Mouse (Mus musculus) forebrain, embryonic 14.5 days (tissue): ENCODE results near the gene Tmem202. TPM values are rescaled to one million over a fixed set of nuclear protein-coding genes. Genes with fewer than 3 reads are reported as not detected.

Source experiments
- ATAC-seq: fragments of 200-750 bp; cut with Nextera tagmentation; 2 replicates; pipeline ENCODE4 v1.8.0; 2017; ENCODE audit warnings: mild to moderate bottlenecking, moderate library complexity
- DNase-seq: peaks from one replicate; pipeline ENCODE4 v3.0.0-alpha.2; 2015; ENCODE audit warnings: low spot score
- H3K27ac ChIP-seq: fragments of 300-500 bp; sonication (generic); 2 replicates; pipeline ENCODE4 v1.5.1; 2014; ENCODE audit warnings: low read depth, mild to moderate bottlenecking, control low read depth, low read length, moderate library complexity
- H3K27me3 ChIP-seq: fragments of 300-500 bp; sonication (generic); replicated peaks from 2 replicates; pipeline ENCODE4 v1.6.1; 2014; ENCODE audit warnings: low read length, control low read depth, mixed read lengths; ENCODE audit not compliant: control insufficient read depth, insufficient read depth
- H3K36me3 ChIP-seq: fragments of 300-500 bp; sonication (generic); 2 replicates; pipeline ENCODE4 v1.6.1; 2014; ENCODE audit warnings: low read length, control low read depth; ENCODE audit not compliant: control insufficient read depth, insufficient read depth
- H3K4me1 ChIP-seq: fragments of 300-500 bp; sonication (generic); 2 replicates; pipeline ENCODE4 v1.6.1; 2014; ENCODE audit warnings: antibody characterized with exemption, low read length, control low read depth; ENCODE audit not compliant: control insufficient read depth, insufficient read depth
- H3K4me2 ChIP-seq: fragments of 300-500 bp; sonication (generic); 2 replicates; pipeline ENCODE4 v1.6.1; 2014; ENCODE audit warnings: mild to moderate bottlenecking, control low read depth, low read length
- H3K4me3 ChIP-seq: fragments of 300-500 bp; sonication (generic); 2 replicates; pipeline ENCODE4 v1.5.1; 2014; ENCODE audit warnings: low read depth, low read length, control low read depth
- H3K9ac ChIP-seq: fragments of 300-500 bp; sonication (generic); 2 replicates; pipeline ENCODE4 v1.6.1; 2014; ENCODE audit warnings: mild to moderate bottlenecking, low read length, control low read depth, moderate library complexity
- H3K9me3 ChIP-seq: fragments of 300-500 bp; sonication (generic); replicated peaks from 2 replicates; pipeline ENCODE4 v1.6.1; 2016; ENCODE audit warnings: low read length, control low read depth, mixed read lengths; ENCODE audit not compliant: control insufficient read depth
- whole genome bisulfite sequencing: fragments of 180-500 bp; shearing (Covaris S2); extraction: QIAGEN DNeasy Blood & Tissue Kit; methylation state at CpG from one replicate; pipeline ENCODE4 v1.1.7; 2014; 5-methylcytosine and 5-hydroxymethylcytosine counted together
- polyA plus RNA-seq: library from polyadenylated mRNA; unstranded; fragments of >200 nt; fragmentation: Nextera tagmentation; extraction: Ambion mirVana; gene quantifications from 2 replicates; pipeline ENCODE4 v1.2.1, GENCODE M21; 2014

The Tmem202 gene
- polyA plus RNA-seq, 1 experiment from 2014 or later: 0.27 TPM

DNA sequence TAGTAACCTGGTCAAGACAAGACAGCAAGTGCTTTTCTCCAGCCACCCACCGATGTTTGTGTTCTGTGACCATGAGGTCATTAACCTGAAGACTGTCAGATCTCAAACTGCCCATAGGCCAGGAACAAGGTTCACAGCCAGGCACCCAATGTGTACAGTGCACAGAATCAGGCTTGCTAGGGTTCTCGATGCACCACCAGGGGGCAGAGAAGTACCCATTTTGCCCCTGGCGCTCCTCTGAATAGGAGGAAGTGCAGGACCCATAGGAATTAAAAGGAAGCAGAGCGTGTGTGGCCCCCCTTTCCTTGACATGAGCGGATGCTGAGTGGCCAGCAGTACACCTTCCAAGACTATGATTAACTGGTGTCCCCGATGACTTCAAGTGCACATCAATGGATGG, 27.5 kb upstream of the Tmem202 start:
- DNase-seq (peak; percentile 81), ATAC-seq (peak; percentile 61; the same call in 1 of the 2 replicates)
- Histone ChIP-seq H3K27me3 (no peaks in the 10 kb centered on the region), H3K27ac (no peak overlapping the region), H3K4me3 (no peak overlapping the region), H3K4me2 (no peak overlapping the region), H3K9ac (no peak overlapping the region), H3K4me1 (no peaks in the 10 kb centered on the region), H3K36me3 (peaks cover 31% of the 10 kb centered on the region), H3K9me3 (no peaks in the 10 kb centered on the region)
- WGBS: 37% methylated on average over 6 of the region's 6 CpGs

- Histone ChIP-seq H3K4me1 (no peaks in the 10 kb centered on the region), H3K4me3 (no peak overlapping the region), H3K27ac (no peak overlapping the region), H3K9ac (no peak overlapping the region), H3K4me2 (no peak overlapping the region), H3K9me3 (no peaks in the 10 kb centered on the region), H3K27me3 (no peaks in the 10 kb centered on the region), H3K36me3 (peaks cover 46% of the 10 kb centered on the region)
- DNase-seq (peak; percentile 67), ATAC-seq (no peak)
- 32% methylated on average over 4 of the region's 4 CpGs for WGBS
These were observed 26.0 kb upstream of the Tmem202 start for GRCm38 (mm10) chr9:59565600-59565999.

GRCm38 (mm10) chr9:59553719-59554118, 14.1 kb upstream of the Tmem202 start:
- 88% methylated on average over 4 of the region's 4 CpGs for WGBS
- H3K9me3 ChIP-seq: no peaks in the 10 kb centered on the region
- no peak overlapping the region for H3K9ac ChIP-seq
- H3K4me3 ChIP-seq: no peak overlapping the region
- H3K36me3 ChIP-seq: peaks cover 38% of the 10 kb centered on the region
- no peak for ATAC-seq
- H3K27ac ChIP-seq: no peak overlapping the region
- no peaks in the 10 kb centered on the region for H3K27me3 ChIP-seq
- H3K4me2 ChIP-seq: no peak overlapping the region
- H3K4me1 ChIP-seq: no peaks in the 10 kb centered on the region
- DNase-seq: no peak

DNA sequence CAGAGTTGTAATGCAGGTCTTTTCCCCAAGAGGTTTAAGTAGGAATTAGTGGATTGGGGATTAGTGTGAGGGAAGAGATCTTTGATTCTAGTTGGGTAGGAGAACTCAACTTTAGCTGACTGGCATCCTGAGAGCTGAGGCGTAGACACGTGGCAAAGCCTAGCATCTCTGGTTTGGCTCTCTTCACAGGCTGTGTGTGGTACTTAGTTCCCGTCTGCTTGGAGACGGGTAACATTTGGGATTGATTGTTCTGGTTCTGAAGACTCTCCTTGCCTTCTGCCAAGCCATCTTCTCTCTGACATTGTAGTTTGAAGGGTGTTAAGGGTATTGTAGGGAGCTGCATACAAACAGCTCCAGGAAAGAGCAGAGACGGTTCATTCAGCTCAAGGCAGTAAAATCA, 13.0 kb upstream of the Tmem202 start:
- Histone ChIP-seq H3K4me1 (no peaks in the 10 kb centered on the region), H3K9me3 (no peaks in the 10 kb centered on the region), H3K9ac (no peak overlapping the region), H3K36me3 (peaks cover 32% of the 10 kb centered on the region), H3K27ac (no peak overlapping the region), H3K4me3 (no peak overlapping the region), H3K4me2 (no peak overlapping the region), H3K27me3 (no peaks in the 10 kb centered on the region)
- WGBS: 86% methylated on average over 5 of the region's 5 CpGs
- ATAC-seq: no peak
- no peak for DNase-seq

- Histone ChIP-seq H3K36me3 (peaks cover 23% of the 10 kb centered on the region), H3K9ac (no peak overlapping the region), H3K4me1 (no peaks in the 10 kb centered on the region), H3K9me3 (no peaks in the 10 kb centered on the region), H3K4me2 (no peak overlapping the region), H3K4me3 (no peak overlapping the region), H3K27me3 (no peaks in the 10 kb centered on the region), H3K27ac (no peak overlapping the region)
- ATAC-seq (no peak), DNase-seq (no peak)
- WGBS: 86% methylated on average over 3 of the region's 3 CpGs
These were observed 12.0 kb upstream of the Tmem202 start for GRCm38 (mm10) chr9:59551620-59552031.

- no peak overlapping the region for H3K4me3 ChIP-seq
- no peaks in the 10 kb centered on the region for H3K9me3 ChIP-seq
- no peak overlapping the region for H3K27ac ChIP-seq
- no peak for DNase-seq
- H3K9ac ChIP-seq: no peak overlapping the region
- no peak overlapping the region for H3K4me2 ChIP-seq
- H3K4me1 ChIP-seq: no peaks in the 10 kb centered on the region
- no peaks in the 10 kb centered on the region for H3K27me3 ChIP-seq
- ATAC-seq: no peak
- WGBS: 87% methylated on average over 5 of the region's 5 CpGs
- H3K36me3 ChIP-seq: peaks cover 20% of the 10 kb centered on the region
These were observed 11.4 kb upstream of the Tmem202 start for GRCm38 (mm10) chr9:59551017-59551416.

GRCm38 (mm10) chr9:59550077-59550476, 10.4 kb upstream of the Tmem202 start:
- no peak overlapping the region for H3K4me3 ChIP-seq
- H3K9me3 ChIP-seq: no peaks in the 10 kb centered on the region
- peaks cover 14% of the 10 kb centered on the region for H3K36me3 ChIP-seq
- H3K27ac ChIP-seq: no peak overlapping the region
- ATAC-seq (no peak), DNase-seq (no peak)
- H3K4me2 ChIP-seq: no peak overlapping the region
- H3K9ac ChIP-seq: no peak overlapping the region
- H3K27me3 ChIP-seq: no peaks in the 10 kb centered on the region
- 91% methylated on average over 4 of the region's 4 CpGs for WGBS
- H3K4me1 ChIP-seq: no peaks in the 10 kb centered on the region

DNA sequence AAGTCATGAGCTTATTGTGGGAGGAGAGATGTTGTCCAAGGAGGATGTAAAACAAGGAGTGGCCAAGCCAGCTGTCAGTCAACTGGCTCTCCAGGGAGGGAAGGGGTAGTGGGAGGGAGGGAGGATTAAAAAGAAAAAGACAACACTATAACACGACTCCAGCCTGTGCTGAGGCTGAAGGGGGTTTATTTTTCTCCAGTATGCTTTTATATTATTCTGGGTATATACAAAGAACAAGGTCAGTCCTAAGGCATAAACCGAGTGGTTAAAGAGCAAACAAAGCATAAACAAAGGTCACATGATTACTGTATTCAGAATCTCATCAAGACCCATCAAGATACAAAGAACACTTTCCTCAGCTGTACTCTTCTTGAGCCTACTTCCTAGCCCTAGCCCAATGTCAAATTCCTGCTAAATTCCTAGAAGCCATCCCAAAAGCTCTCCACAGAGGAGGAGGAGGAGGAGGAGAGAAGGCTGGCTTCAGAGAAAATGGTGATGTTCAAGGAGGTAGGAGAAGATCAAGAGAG, 9.4 kb upstream of the Tmem202 start:
- Histone ChIP-seq H3K4me1 (no peaks in the 10 kb centered on the region), H3K4me3 (no peak overlapping the region), H3K9ac (no peak overlapping the region), H3K9me3 (no peaks in the 10 kb centered on the region), H3K4me2 (no peak overlapping the region), H3K27me3 (no peaks in the 10 kb centered on the region), H3K27ac (no peak overlapping the region), H3K36me3 (0 out of 2 replicates have a peak, but pooled peaks cover 4% of the 10 kb centered on the region)
- DNase-seq (no peak), ATAC-seq (no peak)
- WGBS: 59% methylated on average over 2 of the region's 2 CpGs

DNA sequence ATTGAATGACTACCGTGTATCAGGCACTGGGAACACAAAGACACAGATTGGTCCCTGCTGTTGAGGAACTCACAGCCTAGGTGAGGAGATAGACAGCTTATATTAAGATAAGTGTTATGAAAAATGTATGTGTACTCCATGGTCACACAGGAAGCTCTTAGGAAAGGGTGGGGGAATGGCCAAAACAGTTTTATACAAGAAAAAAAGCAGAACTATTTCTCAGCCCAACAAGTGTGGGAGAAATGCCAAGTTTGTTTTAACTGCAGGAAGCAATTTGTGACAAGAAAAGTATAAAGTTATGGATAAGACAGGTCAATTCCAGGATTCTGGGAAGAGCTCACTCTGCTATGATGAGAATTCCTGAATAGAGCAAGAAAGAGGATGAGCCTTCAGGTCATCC, 8.2 kb upstream of the Tmem202 start:
- WGBS: 98% methylated on average over 1 of the region's 1 CpGs
- ATAC-seq (no peak), DNase-seq (no peak)
- Histone ChIP-seq H3K36me3 (0 out of 2 replicates have a peak, but pooled peaks cover 4% of the 10 kb centered on the region), H3K9ac (no peak overlapping the region), H3K9me3 (no peaks in the 10 kb centered on the region), H3K4me3 (no peak overlapping the region), H3K27ac (no peak overlapping the region), H3K27me3 (no peaks in the 10 kb centered on the region), H3K4me1 (no peaks in the 10 kb centered on the region), H3K4me2 (no peak overlapping the region)
